In the genomic region with DNA sequence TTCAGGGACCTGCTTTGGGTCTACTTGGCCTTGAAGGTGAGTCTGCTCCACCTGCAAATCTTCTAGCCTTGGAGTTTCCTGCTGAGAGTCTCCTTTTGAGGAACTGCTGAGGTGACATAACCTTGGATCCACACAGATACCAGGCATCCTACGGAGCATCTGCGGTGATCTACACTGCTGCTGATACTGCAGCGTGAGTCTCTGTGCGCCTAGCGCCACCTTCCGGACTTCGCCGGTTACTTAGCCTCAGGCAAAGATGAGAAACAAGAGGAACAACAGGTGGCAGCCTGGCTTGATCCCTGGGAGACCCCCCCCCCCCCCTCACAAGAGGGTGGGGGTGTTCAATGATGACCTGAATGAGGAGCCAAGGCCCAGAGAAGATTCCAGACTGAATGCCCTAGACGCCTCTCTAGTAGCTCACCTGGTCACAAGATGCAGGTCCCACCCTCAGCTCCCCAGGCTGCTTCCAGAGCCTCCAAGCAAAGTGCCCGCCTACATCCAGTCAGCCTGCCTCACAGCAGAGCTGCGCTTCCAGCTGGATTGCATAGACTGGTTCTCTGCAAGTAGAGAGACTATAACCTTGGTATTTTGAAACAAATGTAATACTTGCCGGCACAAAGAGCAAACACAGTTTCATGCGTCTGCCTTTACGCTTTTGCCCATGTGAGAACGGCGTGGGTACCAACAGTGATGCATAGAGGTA, we compare ENCODE assay signal across 8 mouse cellular contexts. TPM values are rescaled to one million over a fixed set of nuclear protein-coding genes. Genes with fewer than 3 reads are reported as not detected.
DNase-seq lines count a peak whose midpoint lies in the region; ATAC-seq and TF ChIP-seq lines count a peak whose summit lies in the region.

No protein-coding gene starts in this region.

- no peaks in the 10 kb centered on the region for H3K36me3 ChIP-seq in intestine, postnatal 0 days (ENCODE audit: control insufficient read depth, insufficient read depth)
- no peaks in the 10 kb centered on the region for H3K36me3 ChIP-seq in intestine, embryonic 16.5 days (ENCODE audit: control insufficient read depth, insufficient read depth, low read length)
- no peaks in the 10 kb centered on the region for H3K36me3 ChIP-seq in hindbrain, embryonic 15.5 days
- no peaks in the 10 kb centered on the region for H3K36me3 ChIP-seq in limb, embryonic 11.5 days (ENCODE audit: control insufficient read depth, insufficient read depth, low read length)
- H3K36me3 ChIP-seq in neural tube, embryonic 12.5 days: no peaks in the 10 kb centered on the region

- peak; percentile 80 for TF ChIP-seq CTCF in intestine, postnatal 0 days (IDR thresholded peaks at IDR 0.05; ENCODE audit: low read depth)

- peak; percentile 92 for DNase-seq in ZHBTc4 (ENCODE audit: low read depth, low spot score)
- peak; percentile 76 for DNase-seq in embryo, embryonic 11 days
- peak; percentile 63 for DNase-seq in limb, embryonic 11.5 days (ENCODE audit: low spot score)
- peak; percentile 4 to 42 for DNase-seq in thymus, postnatal 10 days (ENCODE audit: low spot score in 2 of 2)

- H3K27me3 ChIP-seq in intestine, postnatal 0 days (replicated peaks; ENCODE audit: control insufficient read depth, insufficient read depth, low read length): peaks cover 4% of the 10 kb centered on the region; the same call in 1 of the 2 replicates
- H3K27me3 ChIP-seq in intestine, embryonic 16.5 days (replicated peaks; ENCODE audit: control insufficient read depth, insufficient read depth, low read length): no peaks in the 10 kb centered on the region
- peaks cover 5% of the 10 kb centered on the region; the same call in 1 of the 2 replicates for H3K27me3 ChIP-seq in hindbrain, embryonic 15.5 days
- H3K27me3 ChIP-seq in limb, embryonic 11.5 days (ENCODE audit: control insufficient read depth, insufficient read depth, low read length): no peaks in the 10 kb centered on the region
- no peaks in the 10 kb centered on the region for H3K27me3 ChIP-seq in neural tube, embryonic 12.5 days (replicated peaks)

- no peak overlapping the region for H3K9ac ChIP-seq in intestine, postnatal 0 days (ENCODE audit: low read depth, low read length)
- H3K9ac ChIP-seq in intestine, embryonic 16.5 days (ENCODE audit: low read depth, low read length): no peak overlapping the region
- no peak overlapping the region for H3K9ac ChIP-seq in hindbrain, embryonic 15.5 days
- no peak overlapping the region for H3K9ac ChIP-seq in limb, embryonic 11.5 days (ENCODE audit: low read length)
- H3K9ac ChIP-seq in neural tube, embryonic 12.5 days: no peak overlapping the region

- no peak overlapping the region for H3K4me2 ChIP-seq in intestine, postnatal 0 days (replicated peaks; ENCODE audit: low read depth)
- H3K4me2 ChIP-seq in intestine, embryonic 16.5 days (ENCODE audit: low read depth, low read length): no peak overlapping the region
- H3K4me2 ChIP-seq in hindbrain, embryonic 15.5 days: no peak overlapping the region
- H3K4me2 ChIP-seq in limb, embryonic 11.5 days (ENCODE audit: low read depth, severe bottlenecking): no peak overlapping the region
- no peak overlapping the region for H3K4me2 ChIP-seq in neural tube, embryonic 12.5 days (replicated peaks)

- no peak overlapping the region for H3K27ac ChIP-seq in intestine, postnatal 0 days (ENCODE audit: low read depth, low read length)
- no peak overlapping the region for H3K27ac ChIP-seq in intestine, embryonic 16.5 days (ENCODE audit: low read length)
- H3K27ac ChIP-seq in hindbrain, embryonic 15.5 days (replicated peaks): no peak overlapping the region
- H3K27ac ChIP-seq in limb, embryonic 11.5 days (replicated peaks; ENCODE audit: low read depth, low read length): no peak overlapping the region
- no peak overlapping the region for H3K27ac ChIP-seq in neural tube, embryonic 12.5 days

- H3K4me3 ChIP-seq in intestine, postnatal 0 days (ENCODE audit: low read depth, low read length): no peak overlapping the region
- no peak overlapping the region for H3K4me3 ChIP-seq in intestine, embryonic 16.5 days (ENCODE audit: low read length)
- H3K4me3 ChIP-seq in hindbrain, embryonic 15.5 days: no peak overlapping the region
- no peak overlapping the region for H3K4me3 ChIP-seq in limb, embryonic 11.5 days (ENCODE audit: low read depth, low read length)
- no peak overlapping the region for H3K4me3 ChIP-seq in neural tube, embryonic 12.5 days

- 32% methylated on average over 16 of the region's 16 CpGs for WGBS in intestine, postnatal 0 days
- 33% methylated on average over 16 of the region's 16 CpGs for WGBS in intestine, embryonic 16.5 days
- WGBS in hindbrain, embryonic 15.5 days: 36% methylated on average over 16 of the region's 16 CpGs
- 32% methylated on average over 16 of the region's 16 CpGs for WGBS in limb, embryonic 11.5 days
- 35% methylated on average over 16 of the region's 16 CpGs for WGBS in neural tube, embryonic 12.5 days

- no peak for ATAC-seq in intestine, postnatal 0 days
- no peak for ATAC-seq in intestine, embryonic 16.5 days
- ATAC-seq in hindbrain, embryonic 15.5 days (ENCODE audit: low FRiP score, low read depth): peak; percentile 59; the same call in 1 of the 2 replicates
- no peak for ATAC-seq in limb, embryonic 11.5 days (ENCODE audit: insufficient number of reproducible peaks, low FRiP score, low TSS enrichment, low read depth)
- peak; percentile 50; the same call in 1 of the 2 replicates for ATAC-seq in neural tube, embryonic 12.5 days (ENCODE audit: low FRiP score, low read depth)

- H3K9me3 ChIP-seq in intestine, postnatal 0 days (ENCODE audit: control insufficient read depth): no peaks in the 10 kb centered on the region
- 0 out of 2 replicates have a peak, but pooled peaks cover 3% of the 10 kb centered on the region for H3K9me3 ChIP-seq in intestine, embryonic 16.5 days (ENCODE audit: control insufficient read depth, low read length)
- no peaks in the 10 kb centered on the region for H3K9me3 ChIP-seq in hindbrain, embryonic 15.5 days
- H3K9me3 ChIP-seq in limb, embryonic 11.5 days (ENCODE audit: control insufficient read depth, low read length): no peaks in the 10 kb centered on the region
- no peaks in the 10 kb centered on the region for H3K9me3 ChIP-seq in neural tube, embryonic 12.5 days

- H3K4me1 ChIP-seq in intestine, postnatal 0 days (replicated peaks; ENCODE audit: control insufficient read depth, insufficient read depth, low read length): no peaks in the 10 kb centered on the region
- H3K4me1 ChIP-seq in intestine, embryonic 16.5 days (ENCODE audit: control insufficient read depth, insufficient read depth, low read length): no peaks in the 10 kb centered on the region
- H3K4me1 ChIP-seq in hindbrain, embryonic 15.5 days (replicated peaks): no peaks in the 10 kb centered on the region
- H3K4me1 ChIP-seq in limb, embryonic 11.5 days (ENCODE audit: control insufficient read depth, insufficient read depth, low read length): no peaks in the 10 kb centered on the region
- no peaks in the 10 kb centered on the region for H3K4me1 ChIP-seq in neural tube, embryonic 12.5 days

RNA-seq across cellular contexts. Expression of gene Fbxo3, which starts 24.7 kb away (rescaled TPM):
- 35.6 and 40.1 TPM in 2 replicates for polyA plus RNA-seq in intestine, postnatal 0 days (2015; fragmentation: Nextera tagmentation; extraction: Ambion mirVana)
- 53.2 and 54.8 TPM in 2 replicates for polyA plus RNA-seq in intestine, embryonic 16.5 days (2015; fragmentation: Nextera tagmentation; extraction: Ambion mirVana)
- polyA plus RNA-seq in hindbrain, embryonic 15.5 days (2015; fragmentation: Nextera tagmentation; extraction: Ambion mirVana): 66.9 and 67.0 TPM in 2 replicates
- polyA plus RNA-seq in limb, embryonic 11.5 days (2014; fragmentation: Nextera tagmentation; extraction: Ambion mirVana): 53.0 and 54.6 TPM in 2 replicates
- polyA plus RNA-seq in neural tube, embryonic 12.5 days (2016; fragmentation: Nextera tagmentation; extraction: Ambion mirVana): 53.7 and 57.6 TPM in 2 replicates

RNA-seq across cellular contexts. Expression of gene 4931422A03Rik, which starts 25.3 kb away (rescaled TPM):
- 0.83 and 0.93 TPM in 2 replicates for polyA plus RNA-seq in intestine, postnatal 0 days (2015; fragmentation: Nextera tagmentation; extraction: Ambion mirVana)
- polyA plus RNA-seq in intestine, embryonic 16.5 days (2015; fragmentation: Nextera tagmentation; extraction: Ambion mirVana): 1.0 and 1.6 TPM in 2 replicates
- 2.7 and 3.0 TPM in 2 replicates for polyA plus RNA-seq in hindbrain, embryonic 15.5 days (2015; fragmentation: Nextera tagmentation; extraction: Ambion mirVana)
- polyA plus RNA-seq in limb, embryonic 11.5 days (2014; fragmentation: Nextera tagmentation; extraction: Ambion mirVana): 1.5 and 1.8 TPM in 2 replicates
- 2.2 and 2.7 TPM in 2 replicates for polyA plus RNA-seq in neural tube, embryonic 12.5 days (2016; fragmentation: Nextera tagmentation; extraction: Ambion mirVana)

RNA-seq across cellular contexts. Expression of gene Lmo2, which starts 45.1 kb away (rescaled TPM):
- polyA plus RNA-seq in intestine, postnatal 0 days (2015; fragmentation: Nextera tagmentation; extraction: Ambion mirVana): 11.1 and 12.9 TPM in 2 replicates
- polyA plus RNA-seq in intestine, embryonic 16.5 days (2015; fragmentation: Nextera tagmentation; extraction: Ambion mirVana): 12.6 and 14.6 TPM in 2 replicates
- polyA plus RNA-seq in hindbrain, embryonic 15.5 days (2015; fragmentation: Nextera tagmentation; extraction: Ambion mirVana): 36.0 and 37.9 TPM in 2 replicates
- polyA plus RNA-seq in limb, embryonic 11.5 days (2014; fragmentation: Nextera tagmentation; extraction: Ambion mirVana): 35.6 and 42.3 TPM in 2 replicates
- polyA plus RNA-seq in neural tube, embryonic 12.5 days (2016; fragmentation: Nextera tagmentation; extraction: Ambion mirVana): 44.2 and 46.3 TPM in 2 replicates

Comparison
In these comparisons a context has a peak if more than half of its experiments do, and no peak if none do; other contexts are left out.
1. ATAC-seq: peak in hindbrain, embryonic 15.5 days (single experiment) and neural tube, embryonic 12.5 days (single experiment); none in intestine, postnatal 0 days (single experiment), intestine, embryonic 16.5 days (single experiment) and limb, embryonic 11.5 days (single experiment).
2. DNase-seq: peak in every context shown above with its lines; median percentile 92 in ZHBTc4; 76 in embryo, embryonic 11 days; 63 in limb, embryonic 11.5 days; 23 in thymus, postnatal 10 days.